Mouse (Mus musculus): ENCODE results near the gene Ssr1. TPM values are rescaled to one million over a fixed set of nuclear protein-coding genes. Genes with fewer than 3 reads are reported as not detected.

The Ssr1 gene
- polyA plus RNA-seq, 1 experiment from 2014 or later, result 126 TPM

GRCm38 (mm10) chr13:37964128-37965087 lies 29.6 kb downstream of the Ssr1 start:
- WGBS, result 48% methylated on average over 20 of the region's 20 CpGs
- H3K4me2 ChIP-seq (ENCODE audit: low read depth, severe bottlenecking), result peak overlapping the region; percentile 42
- no peak overlapping the region for H3K27ac ChIP-seq (replicated peaks; ENCODE audit: low read depth, low read length)
- H3K27me3 ChIP-seq (ENCODE audit: control insufficient read depth, insufficient read depth, low read length), result no peaks in the 10 kb centered on the region
- no peaks in the 10 kb centered on the region for H3K36me3 ChIP-seq (ENCODE audit: control insufficient read depth, insufficient read depth, low read length)
- H3K4me3 ChIP-seq (ENCODE audit: low read depth, low read length), result no peak overlapping the region
- H3K9ac ChIP-seq (ENCODE audit: low read length), result peak overlapping the region; percentile 48; the same call in 1 of the 2 replicates
- DNase-seq (ENCODE audit: low spot score), result no peak
- H3K4me1 ChIP-seq (ENCODE audit: control insufficient read depth, insufficient read depth, low read length), result peaks cover 13% of the 10 kb centered on the region
- H3K9me3 ChIP-seq (ENCODE audit: control insufficient read depth, low read length), result no peaks in the 10 kb centered on the region
- ATAC-seq (ENCODE audit: insufficient number of reproducible peaks, low FRiP score, low TSS enrichment, low read depth), result no peak

- Histone ChIP-seq H3K27me3 (ENCODE audit: control insufficient read depth, insufficient read depth, low read length) (no peaks in the 10 kb centered on the region), H3K4me3 (ENCODE audit: low read depth, low read length) (peak overlapping the region; percentile 25), H3K9ac (ENCODE audit: low read length) (peak overlapping the region; percentile 48; the same call in 1 of the 2 replicates), H3K9me3 (ENCODE audit: control insufficient read depth, low read length) (no peaks in the 10 kb centered on the region), H3K36me3 (ENCODE audit: control insufficient read depth, insufficient read depth, low read length) (no peaks in the 10 kb centered on the region), H3K4me2 (ENCODE audit: low read depth, severe bottlenecking) (peak overlapping the region; percentile 42), H3K27ac (replicated peaks; ENCODE audit: low read depth, low read length) (no peak overlapping the region), H3K4me1 (ENCODE audit: control insufficient read depth, insufficient read depth, low read length) (peaks cover 13% of the 10 kb centered on the region)
- WGBS, result 1% methylated on average over 12 of the region's 12 CpGs
- peak; percentile 37; the same call in 1 of the 2 replicates for ATAC-seq (ENCODE audit: insufficient number of reproducible peaks, low FRiP score, low TSS enrichment, low read depth)
- peak; percentile 89 for DNase-seq (ENCODE audit: low spot score)
These were observed 30.5 kb downstream of the Ssr1 start for GRCm38 (mm10) chr13:37963354-37964007.

- DNase-seq (ENCODE audit: low spot score) (no peak), ATAC-seq (ENCODE audit: insufficient number of reproducible peaks, low FRiP score, low TSS enrichment, low read depth) (no peak)
- no peak overlapping the region for H3K4me2 ChIP-seq (ENCODE audit: low read depth, severe bottlenecking)
- no peak overlapping the region for H3K27ac ChIP-seq (replicated peaks; ENCODE audit: low read depth, low read length)
- H3K27me3 ChIP-seq (ENCODE audit: control insufficient read depth, insufficient read depth, low read length), result no peaks in the 10 kb centered on the region
- peaks cover 13% of the 10 kb centered on the region for H3K4me1 ChIP-seq (ENCODE audit: control insufficient read depth, insufficient read depth, low read length)
- no peaks in the 10 kb centered on the region for H3K9me3 ChIP-seq (ENCODE audit: control insufficient read depth, low read length)
- H3K9ac ChIP-seq (ENCODE audit: low read length), result no peak overlapping the region
- H3K4me3 ChIP-seq (ENCODE audit: low read depth, low read length), result no peak overlapping the region
- 72% methylated on average over 9 of the region's 9 CpGs for WGBS
- H3K36me3 ChIP-seq (ENCODE audit: control insufficient read depth, insufficient read depth, low read length), result no peaks in the 10 kb centered on the region
These were observed 31.5 kb downstream of the Ssr1 start for GRCm38 (mm10) chr13:37962541-37962940.

GRCm38 (mm10) chr13:37959936-37960335 lies 34.1 kb downstream of the Ssr1 start:
- H3K4me2 ChIP-seq (ENCODE audit: low read depth, severe bottlenecking), result no peak overlapping the region
- H3K4me1 ChIP-seq (ENCODE audit: control insufficient read depth, insufficient read depth, low read length), result 0 out of 2 replicates have a peak, but pooled peaks cover 4% of the 10 kb centered on the region
- no peaks in the 10 kb centered on the region for H3K27me3 ChIP-seq (ENCODE audit: control insufficient read depth, insufficient read depth, low read length)
- H3K4me3 ChIP-seq (ENCODE audit: low read depth, low read length), result no peak overlapping the region
- no peak overlapping the region for H3K27ac ChIP-seq (replicated peaks; ENCODE audit: low read depth, low read length)
- no peaks in the 10 kb centered on the region for H3K9me3 ChIP-seq (ENCODE audit: control insufficient read depth, low read length)
- H3K36me3 ChIP-seq (ENCODE audit: control insufficient read depth, insufficient read depth, low read length), result no peaks in the 10 kb centered on the region
- WGBS, result 89% methylated on average over 7 of the region's 7 CpGs
- ATAC-seq (ENCODE audit: insufficient number of reproducible peaks, low FRiP score, low TSS enrichment, low read depth) (no peak), DNase-seq (ENCODE audit: low spot score) (no peak)
- no peak overlapping the region for H3K9ac ChIP-seq (ENCODE audit: low read length)

GRCm38 (mm10) chr13:37959239-37959907 lies 34.6 kb downstream of the Ssr1 start:
- Histone ChIP-seq H3K27me3 (ENCODE audit: control insufficient read depth, insufficient read depth, low read length) (no peaks in the 10 kb centered on the region), H3K9me3 (ENCODE audit: control insufficient read depth, low read length) (no peaks in the 10 kb centered on the region), H3K4me2 (ENCODE audit: low read depth, severe bottlenecking) (no peak overlapping the region), H3K9ac (ENCODE audit: low read length) (no peak overlapping the region), H3K27ac (replicated peaks; ENCODE audit: low read depth, low read length) (no peak overlapping the region), H3K4me3 (ENCODE audit: low read depth, low read length) (no peak overlapping the region), H3K36me3 (ENCODE audit: control insufficient read depth, insufficient read depth, low read length) (no peaks in the 10 kb centered on the region), H3K4me1 (ENCODE audit: control insufficient read depth, insufficient read depth, low read length) (0 out of 2 replicates have a peak, but pooled peaks cover 4% of the 10 kb centered on the region)
- DNase-seq (ENCODE audit: low spot score) (no peak), ATAC-seq (ENCODE audit: insufficient number of reproducible peaks, low FRiP score, low TSS enrichment, low read depth) (no peak)
- WGBS, result 77% methylated on average over 15 of the region's 15 CpGs

GRCm38 (mm10) chr13:37958498-37959238 lies 35.3 kb downstream of the Ssr1 start:
- Histone ChIP-seq H3K36me3 (ENCODE audit: control insufficient read depth, insufficient read depth, low read length) (no peaks in the 10 kb centered on the region), H3K27ac (replicated peaks; ENCODE audit: low read depth, low read length) (no peak overlapping the region), H3K27me3 (ENCODE audit: control insufficient read depth, insufficient read depth, low read length) (no peaks in the 10 kb centered on the region), H3K4me2 (ENCODE audit: low read depth, severe bottlenecking) (no peak overlapping the region), H3K4me3 (ENCODE audit: low read depth, low read length) (no peak overlapping the region), H3K4me1 (ENCODE audit: control insufficient read depth, insufficient read depth, low read length) (no peaks in the 10 kb centered on the region), H3K9me3 (ENCODE audit: control insufficient read depth, low read length) (no peaks in the 10 kb centered on the region), H3K9ac (ENCODE audit: low read length) (no peak overlapping the region)
- ATAC-seq (ENCODE audit: insufficient number of reproducible peaks, low FRiP score, low TSS enrichment, low read depth) (no peak), DNase-seq (ENCODE audit: low spot score) (no peak)
- 91% methylated on average over 18 of the region's 18 CpGs for WGBS

GRCm38 (mm10) chr13:37954318-37954717 lies 39.7 kb downstream of the Ssr1 start:
- no peaks in the 10 kb centered on the region for H3K9me3 ChIP-seq (ENCODE audit: control insufficient read depth, low read length)
- DNase-seq (ENCODE audit: low spot score) (peak; percentile 20), ATAC-seq (ENCODE audit: insufficient number of reproducible peaks, low FRiP score, low TSS enrichment, low read depth) (no peak)
- no peak overlapping the region for H3K4me2 ChIP-seq (ENCODE audit: low read depth, severe bottlenecking)
- WGBS, result 90% methylated on average over 1 of the region's 1 CpGs
- no peak overlapping the region for H3K27ac ChIP-seq (replicated peaks; ENCODE audit: low read depth, low read length)
- no peaks in the 10 kb centered on the region for H3K4me1 ChIP-seq (ENCODE audit: control insufficient read depth, insufficient read depth, low read length)
- no peak overlapping the region for H3K4me3 ChIP-seq (ENCODE audit: low read depth, low read length)
- no peak overlapping the region for H3K9ac ChIP-seq (ENCODE audit: low read length)
- H3K36me3 ChIP-seq (ENCODE audit: control insufficient read depth, insufficient read depth, low read length), result 0 out of 2 replicates have a peak, but pooled peaks cover 4% of the 10 kb centered on the region
- no peaks in the 10 kb centered on the region for H3K27me3 ChIP-seq (ENCODE audit: control insufficient read depth, insufficient read depth, low read length)

Measured in limb, embryonic 11.5 days (tissue).